Mouse (Mus musculus) testis, adult 2 months (tissue): Measurements from ENCODE around the gene 2200002J24Rik. TPM values are rescaled to one million over a fixed set of nuclear protein-coding genes. Genes with fewer than 3 reads are reported as not detected.

ENCODE experiments used
- H3K27ac ChIP-seq: fragments of 200-500 bp; 2 replicates; pipeline ENCODE4 v1.5.1; 2012; ENCODE audit warnings: low read depth, low read length; ENCODE audit not compliant: control insufficient read depth, insufficient read depth
- H3K27me3 ChIP-seq: fragments of 200-500 bp; 2 replicates; pipeline ENCODE4 v1.6.1; 2012; ENCODE audit warnings: mild to moderate bottlenecking, low read length, moderate library complexity; ENCODE audit not compliant: control insufficient read depth, insufficient read depth
- H3K36me3 ChIP-seq: fragments of 200-500 bp; 2 replicates; pipeline ENCODE4 v1.6.1; 2012; ENCODE audit warnings: mild to moderate bottlenecking, low read length; ENCODE audit not compliant: control insufficient read depth, insufficient read depth
- H3K4me1 ChIP-seq: fragments of 200-500 bp; 2 replicates; pipeline ENCODE4 v1.6.1; 2012; ENCODE audit warnings: low read length; ENCODE audit not compliant: control insufficient read depth, insufficient read depth
- H3K4me3 ChIP-seq: fragments of 200-500 bp; 2 replicates; pipeline ENCODE4 v1.5.1; 2012; ENCODE audit warnings: low read depth, mild to moderate bottlenecking, low read length, moderate library complexity, mixed read lengths; ENCODE audit not compliant: control insufficient read depth
- CTCF ChIP-seq: fragments of 200-500 bp; IDR thresholded peaks from 2 replicates; pipeline ENCODE4 v1.5.1; 2012; ENCODE audit warnings: low read depth, mild to moderate bottlenecking, inconsistent platforms, low read length, moderate library complexity; ENCODE audit not compliant: control insufficient read depth, insufficient read depth, insufficient replicate concordance
- POLR2A ChIP-seq: fragments of 200-500 bp; IDR thresholded peaks from 2 replicates; pipeline ENCODE4 v1.6.1; 2012; ENCODE audit warnings: low read depth, mild to moderate bottlenecking, inconsistent platforms, low read length, moderate library complexity; ENCODE audit not compliant: control insufficient read depth
- polyA plus RNA-seq: library from polyadenylated mRNA; depleted of rRNA; stranded (reverse); fragments of >200 nt; gene quantifications from 2 replicates; pipeline ENCODE4 v1.2.3, GENCODE M21; 2012

2200002J24Rik gene
- polyA plus RNA-seq, 1 experiment = 103 TPM

DNA sequence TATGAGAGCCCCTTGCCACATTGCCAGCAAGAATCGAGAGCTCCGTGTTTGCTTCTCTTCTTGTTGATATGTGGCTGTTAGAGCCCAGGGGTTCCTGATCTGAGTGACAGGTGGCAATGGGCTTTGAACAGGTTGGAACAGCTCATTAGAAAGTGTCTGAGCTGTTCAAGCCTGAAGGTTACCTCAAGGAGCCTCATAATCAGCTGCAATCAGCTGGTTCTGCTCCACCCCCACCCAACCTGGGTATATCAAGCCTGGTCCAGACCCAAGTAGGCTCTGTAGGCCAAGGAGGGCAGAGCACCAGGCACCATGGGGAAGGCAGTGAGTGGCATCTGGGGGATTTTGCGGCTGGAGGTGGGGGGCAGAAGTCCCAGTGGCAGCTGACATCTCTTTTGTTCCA is 13.2 kb downstream of the 2200002J24Rik start, which contains the start of gene Atp4a:
Gene Atp4a (plus strand): TSS at position 268 of the 400 bp plus-strand sequence.
- Histone ChIP-seq H3K36me3 (no peaks in the 10 kb centered on the region), H3K27me3 (no peaks in the 10 kb centered on the region), H3K4me1 (peaks cover 5% of the 10 kb centered on the region), H3K4me3 (no peak within 1 kb of the TSS; the same call in 1 of the 2 replicates), H3K27ac (no peak within 1 kb of the TSS)
- TF ChIP-seq POLR2A (no peak), CTCF (no peak)

DNA sequence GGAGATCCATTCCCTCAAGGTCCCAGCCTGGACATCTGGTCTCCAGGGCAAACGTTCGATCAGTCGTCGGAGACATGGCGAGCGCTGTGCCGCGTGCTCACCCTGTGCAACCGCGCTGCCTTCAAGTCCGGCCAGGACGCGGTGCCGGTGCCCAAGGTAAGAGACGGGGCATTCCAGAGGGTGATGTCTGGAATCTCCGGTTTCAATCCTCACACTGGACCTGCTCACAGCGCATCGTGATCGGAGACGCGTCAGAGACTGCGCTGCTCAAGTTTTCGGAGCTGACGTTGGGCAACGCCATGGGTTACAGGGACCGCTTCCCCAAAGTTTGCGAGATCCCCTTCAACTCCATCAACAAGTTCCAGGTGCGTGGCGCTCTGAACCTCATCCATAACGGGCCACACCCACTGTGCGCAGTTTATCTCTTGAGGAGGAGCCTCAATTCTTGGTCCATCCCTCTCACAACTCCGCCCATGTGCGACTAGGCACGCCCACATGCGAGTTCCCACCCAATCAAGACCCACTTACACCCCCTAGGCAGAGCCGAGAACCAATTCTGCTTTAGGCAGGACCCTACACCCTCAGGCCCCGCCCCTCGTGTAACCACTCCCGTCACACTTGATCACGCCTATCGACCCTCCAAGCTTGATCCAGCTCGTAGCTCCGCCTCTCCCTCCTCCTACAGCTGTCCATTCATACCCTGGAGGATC is 18.4 kb downstream of the 2200002J24Rik start:
- TF ChIP-seq POLR2A (no peak), CTCF (no peak)
- no peaks in the 10 kb centered on the region for H3K36me3 ChIP-seq
- no peak overlapping the region for H3K27ac ChIP-seq
- H3K4me3 ChIP-seq = peak overlapping the region; percentile 36
- H3K27me3 ChIP-seq = no peaks in the 10 kb centered on the region
- peaks cover 15% of the 10 kb centered on the region for H3K4me1 ChIP-seq

DNA sequence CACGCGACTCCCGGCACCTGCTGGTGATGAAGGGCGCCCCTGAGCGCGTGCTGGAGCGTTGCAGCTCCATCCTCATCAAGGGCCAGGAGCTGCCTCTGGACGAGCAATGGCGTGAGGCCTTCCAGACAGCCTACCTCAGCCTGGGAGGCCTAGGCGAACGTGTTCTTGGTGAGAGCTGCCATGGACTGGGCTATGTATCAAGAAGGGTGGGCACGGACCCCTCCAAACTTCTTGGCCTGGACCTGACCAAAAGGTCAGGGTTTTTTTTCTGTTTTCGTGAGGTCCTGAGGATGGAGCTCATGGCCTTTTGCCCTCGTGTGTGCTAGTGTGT is 19.0 kb downstream of the 2200002J24Rik start:
- Histone ChIP-seq H3K27ac (no peak overlapping the region), H3K4me1 (peaks cover 15% of the 10 kb centered on the region), H3K4me3 (no peak overlapping the region; the same call in 1 of the 2 replicates), H3K27me3 (no peaks in the 10 kb centered on the region), H3K36me3 (no peaks in the 10 kb centered on the region)
- no peak for TF ChIP-seq CTCF

DNA sequence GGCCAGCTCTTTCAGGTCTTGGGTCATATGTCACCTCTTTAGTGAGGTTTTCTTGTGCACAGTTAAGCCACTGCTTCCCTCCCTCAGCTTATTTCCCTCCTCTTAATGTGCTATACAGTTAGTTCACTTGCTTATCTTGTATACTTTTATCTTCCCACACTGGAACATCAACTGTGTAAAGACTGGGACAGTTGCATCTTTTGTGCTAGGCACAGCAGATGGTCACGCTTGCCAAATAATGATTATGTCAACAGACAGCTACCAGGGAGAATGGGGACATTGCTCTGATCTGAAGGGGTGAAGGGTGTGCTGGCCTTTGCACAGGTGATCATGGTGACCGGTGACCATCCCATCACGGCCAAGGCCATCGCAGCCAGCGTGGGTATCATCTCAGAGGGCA is 20.9 kb downstream of the 2200002J24Rik start:
- no peaks in the 10 kb centered on the region for H3K27me3 ChIP-seq
- no peak for TF ChIP-seq CTCF
- TF ChIP-seq POLR2A = no peak
- no peak overlapping the region for H3K27ac ChIP-seq
- no peak overlapping the region for H3K4me3 ChIP-seq
- H3K36me3 ChIP-seq = no peaks in the 10 kb centered on the region
- peaks cover 15% of the 10 kb centered on the region for H3K4me1 ChIP-seq

DNA sequence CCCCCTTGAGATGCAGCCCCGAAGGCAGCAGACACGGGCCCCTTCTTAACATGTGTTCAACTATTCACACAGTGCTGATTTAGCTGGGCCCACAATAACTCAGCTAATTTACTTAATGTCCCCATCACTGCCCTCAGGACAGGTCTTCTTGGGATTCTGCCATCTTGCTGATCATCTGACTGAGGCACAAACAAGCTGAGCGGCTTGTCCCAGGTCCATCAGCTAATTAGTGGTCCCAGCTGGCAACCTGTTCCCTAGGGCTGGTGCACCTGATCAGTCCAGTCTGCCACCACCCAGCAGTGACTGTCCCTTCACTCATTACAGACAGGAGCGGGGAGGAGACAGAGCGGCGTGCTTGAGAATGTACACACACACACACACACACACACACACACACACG is 22.6 kb downstream of the 2200002J24Rik start:
- H3K27me3 ChIP-seq = no peaks in the 10 kb centered on the region
- TF ChIP-seq POLR2A = no peak
- TF ChIP-seq CTCF = no peak
- H3K27ac ChIP-seq = no peak overlapping the region
- H3K4me3 ChIP-seq = no peak overlapping the region
- H3K4me1 ChIP-seq = peaks cover 15% of the 10 kb centered on the region
- H3K36me3 ChIP-seq = no peaks in the 10 kb centered on the region

DNA sequence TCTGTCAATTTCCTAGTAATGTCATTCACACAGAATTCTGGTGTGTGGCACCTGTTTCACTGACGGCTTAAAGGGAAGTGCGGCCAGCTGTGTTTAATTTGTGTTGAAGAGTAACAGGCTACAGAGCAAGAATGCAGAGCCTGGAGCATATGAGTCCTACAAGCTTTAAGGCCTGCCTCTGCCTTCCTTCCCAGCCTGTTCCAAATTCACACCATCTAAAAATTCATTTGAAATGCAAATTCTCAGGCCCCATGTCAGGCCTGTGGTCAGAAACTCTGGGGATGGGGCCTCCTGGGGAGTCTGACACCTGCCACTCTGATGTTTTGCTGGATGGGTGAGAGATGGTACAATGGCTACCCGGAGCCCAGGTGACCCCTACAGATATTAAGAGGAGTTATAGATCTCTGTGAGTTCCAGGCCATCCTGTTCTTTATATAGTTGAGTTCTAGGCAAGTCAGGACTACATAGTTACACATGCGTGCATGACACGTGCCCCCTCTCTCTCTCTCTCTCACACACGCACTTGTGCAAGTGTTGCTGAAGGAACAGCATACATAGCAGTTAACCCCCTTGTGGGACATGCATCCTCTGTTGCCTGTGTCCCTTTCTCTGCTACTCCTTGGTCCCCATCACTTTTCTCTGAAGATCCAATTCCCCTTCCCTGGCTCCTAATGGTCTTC is 24.7 kb downstream of the 2200002J24Rik start:
- Histone ChIP-seq H3K4me3 (no peak overlapping the region), H3K36me3 (no peaks in the 10 kb centered on the region), H3K27me3 (no peaks in the 10 kb centered on the region), H3K4me1 (peaks cover 2% of the 10 kb centered on the region), H3K27ac (no peak overlapping the region)
- TF ChIP-seq POLR2A = no peak
- no peak for TF ChIP-seq CTCF

DNA sequence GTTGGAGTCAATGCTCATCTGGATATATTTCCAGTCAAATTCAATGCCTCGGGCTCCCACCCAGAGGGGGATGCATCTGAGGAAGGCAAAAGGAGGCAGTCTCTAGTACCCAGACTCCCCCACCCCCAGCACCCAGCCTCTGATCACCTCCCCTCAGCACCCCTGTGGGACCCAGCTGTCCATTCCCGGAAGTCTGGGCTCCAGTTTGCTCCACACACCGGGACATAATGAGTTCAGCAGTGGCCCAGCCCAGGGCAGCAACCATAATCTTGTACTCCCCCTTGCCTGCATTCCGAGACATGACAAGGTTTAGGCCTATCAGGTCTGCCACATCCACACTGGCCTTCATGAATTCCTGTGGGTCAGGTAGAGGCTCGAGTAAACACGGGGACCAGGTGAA is 29.5 kb downstream of the 2200002J24Rik start:
- H3K4me3 ChIP-seq = no peak overlapping the region
- peaks cover 3% of the 10 kb centered on the region for H3K4me1 ChIP-seq
- no peaks in the 10 kb centered on the region for H3K27me3 ChIP-seq
- no peak for TF ChIP-seq CTCF
- TF ChIP-seq POLR2A = no peak
- no peak overlapping the region for H3K27ac ChIP-seq
- no peaks in the 10 kb centered on the region for H3K36me3 ChIP-seq

DNA sequence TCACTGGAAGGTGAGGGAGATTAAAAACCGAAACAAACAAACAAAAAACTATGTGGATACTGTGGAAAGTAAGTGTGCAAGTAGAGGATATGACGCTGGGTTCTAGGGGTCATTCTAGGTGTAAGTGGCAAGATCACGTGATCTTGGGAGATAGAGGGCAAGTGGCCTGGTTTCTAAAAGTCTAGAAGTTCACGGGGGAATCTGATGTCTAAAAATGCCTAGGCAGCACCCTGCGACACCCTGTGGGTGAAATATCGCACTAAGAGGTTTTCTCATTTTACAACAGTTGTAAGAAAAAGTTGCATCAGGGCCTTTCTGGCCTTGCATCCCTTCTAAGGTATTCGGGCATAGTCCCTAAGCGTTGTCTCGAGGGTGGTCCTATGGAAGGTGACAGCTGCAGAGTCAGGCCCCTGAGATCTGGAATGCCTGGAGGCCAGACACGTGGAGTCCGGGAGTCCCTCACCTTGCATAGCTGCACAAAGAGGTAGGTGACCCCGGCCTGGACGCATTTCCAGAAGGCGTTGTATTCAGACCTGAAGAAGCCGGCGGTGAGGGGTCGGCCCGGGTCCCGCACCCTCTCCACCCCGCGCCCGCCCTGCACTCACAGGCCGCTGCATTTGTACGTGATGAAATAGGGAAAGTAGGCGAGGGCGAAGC is 30.1 kb downstream of the 2200002J24Rik start:
- peak overlapping the region; percentile 94 for H3K4me3 ChIP-seq
- no peak for TF ChIP-seq POLR2A
- no peak for TF ChIP-seq CTCF
- H3K4me1 ChIP-seq = peaks cover 3% of the 10 kb centered on the region
- no peaks in the 10 kb centered on the region for H3K36me3 ChIP-seq
- peak overlapping the region; percentile 72 for H3K27ac ChIP-seq
- no peaks in the 10 kb centered on the region for H3K27me3 ChIP-seq
